ENCODE assay signal across 8 mouse cellular contexts in genomic region chr3:67557200-67557651, GRCm38 (mm10). TPM values are rescaled to one million over a fixed set of nuclear protein-coding genes. Genes with fewer than 3 reads are reported as not detected.
DNase-seq lines count a peak whose midpoint lies in the region; ATAC-seq and TF ChIP-seq lines count a peak whose summit lies in the region.

No protein-coding gene starts in this region.

- peak overlapping the region; percentile 19 for H3K4me2 ChIP-seq in midbrain, embryonic 11.5 days
- H3K4me2 ChIP-seq in hindbrain, postnatal 0 days (ENCODE audit: low read depth, low read length) = peak overlapping the region; percentile 52

- H3K9ac ChIP-seq in midbrain, embryonic 11.5 days (ENCODE audit: low read length) = no peak overlapping the region
- no peak overlapping the region for H3K9ac ChIP-seq in hindbrain, postnatal 0 days (replicated peaks; ENCODE audit: low read length)

- H3K9me3 ChIP-seq in midbrain, embryonic 11.5 days (ENCODE audit: control insufficient read depth, low read length) = no peaks in the 10 kb centered on the region
- H3K9me3 ChIP-seq in midbrain, embryonic 10.5 days (replicated peaks) = no peaks in the 10 kb centered on the region
- no peaks in the 10 kb centered on the region for H3K9me3 ChIP-seq in hindbrain, postnatal 0 days (ENCODE audit: low read length)

- WGBS in midbrain, embryonic 11.5 days = 62% methylated on average over 14 of the region's 14 CpGs
- 77% methylated on average over 14 of the region's 14 CpGs for WGBS in midbrain, embryonic 10.5 days
- 28% methylated on average over 14 of the region's 14 CpGs for WGBS in hindbrain, postnatal 0 days

- peak; percentile 86 for DNase-seq in midbrain, embryonic 11.5 days (ENCODE audit: low spot score, missing footprints)
- no peak for DNase-seq in midbrain, embryonic 10.5 days (ENCODE audit: low spot score)
- peak; percentile 50 for DNase-seq in hindbrain, postnatal 0 days (ENCODE audit: low spot score)
- DNase-seq in lung, postnatal 36 days = peak; percentile 61
- DNase-seq in spleen, adult 18-20 months = peak; percentile 53 to 64
- DNase-seq in frontal cortex, adult 2 months (ENCODE audit: extremely low spot score in 1 of 2, low spot score in 1 of 2) = no peak
- DNase-seq in kidney, adult 8-10 months = no peak

- no peak for TF ChIP-seq CTCF in hindbrain, postnatal 0 days (IDR thresholded peaks at IDR 0.05; ENCODE audit: low read depth)

- ATAC-seq in midbrain, embryonic 11.5 days (ENCODE audit: low FRiP score) = peak; percentile 87
- peak; percentile 63 for ATAC-seq in hindbrain, postnatal 0 days
- ATAC-seq in frontal cortex, adult (ENCODE audit: low TSS enrichment) = no peak

- 0 out of 2 replicates have a peak, but pooled peaks cover 2% of the 10 kb centered on the region for H3K4me1 ChIP-seq in midbrain, embryonic 11.5 days (ENCODE audit: control insufficient read depth, insufficient read depth, low read length)
- H3K4me1 ChIP-seq in midbrain, embryonic 10.5 days = peaks cover 5% of the 10 kb centered on the region; the same call in 1 of the 2 replicates
- no peaks in the 10 kb centered on the region for H3K4me1 ChIP-seq in hindbrain, postnatal 0 days (ENCODE audit: insufficient read depth, low read length)

- peak overlapping the region; percentile 35; the same call in 1 of the 2 replicates for H3K27ac ChIP-seq in midbrain, embryonic 11.5 days (ENCODE audit: low read depth, low read length)
- H3K27ac ChIP-seq in midbrain, embryonic 10.5 days (replicated peaks) = no peak overlapping the region
- no peak overlapping the region for H3K27ac ChIP-seq in hindbrain, postnatal 0 days

- H3K36me3 ChIP-seq in midbrain, embryonic 11.5 days (ENCODE audit: control insufficient read depth, insufficient read depth, low read length) = no peaks in the 10 kb centered on the region
- H3K36me3 ChIP-seq in midbrain, embryonic 10.5 days = no peaks in the 10 kb centered on the region
- H3K36me3 ChIP-seq in hindbrain, postnatal 0 days (ENCODE audit: insufficient read depth, low read length) = no peaks in the 10 kb centered on the region

- H3K27me3 ChIP-seq in midbrain, embryonic 11.5 days (ENCODE audit: control insufficient read depth, insufficient read depth, low read length) = no peaks in the 10 kb centered on the region
- no peaks in the 10 kb centered on the region for H3K27me3 ChIP-seq in midbrain, embryonic 10.5 days (ENCODE audit: low read depth, poor library complexity, severe bottlenecking)
- no peaks in the 10 kb centered on the region for H3K27me3 ChIP-seq in hindbrain, postnatal 0 days (ENCODE audit: insufficient read depth, low read length)

- no peak overlapping the region for H3K4me3 ChIP-seq in midbrain, embryonic 11.5 days (ENCODE audit: low read depth, low read length)
- H3K4me3 ChIP-seq in midbrain, embryonic 10.5 days = no peak overlapping the region
- peak overlapping the region; percentile 16; the same call in 1 of the 2 replicates for H3K4me3 ChIP-seq in hindbrain, postnatal 0 days (ENCODE audit: low read length)

RNA-seq across cellular contexts. Expression of gene Mfsd1, which starts 25.3 kb away (rescaled TPM):
- 68.0 and 72.4 TPM in 2 replicates for polyA plus RNA-seq in midbrain, embryonic 11.5 days (2014; fragmentation: Nextera tagmentation; extraction: Ambion mirVana)
- polyA plus RNA-seq in midbrain, embryonic 10.5 days (2016; fragmentation: Nextera tagmentation; extraction: Ambion mirVana) = 62.9 and 64.6 TPM in 2 replicates
- total RNA-seq in hindbrain, postnatal 0 days (2014; rRNA removed) = 31.0 and 35.0 TPM in 2 replicates
- 32.6 and 36.1 TPM in 2 replicates for polyA plus RNA-seq in hindbrain, postnatal 0 days (2015; fragmentation: Nextera tagmentation; extraction: Ambion mirVana)
- 22.4 and 25.7 TPM in 2 replicates for polyA plus RNA-seq in frontal cortex, adult 2 months (2012; rRNA removed)

RNA-seq across cellular contexts. Expression of gene Rarres1, which starts 41.9 kb away (rescaled TPM):
- 0.77 and 1.2 TPM in 2 replicates for polyA plus RNA-seq in midbrain, embryonic 11.5 days (2014; fragmentation: Nextera tagmentation; extraction: Ambion mirVana)
- polyA plus RNA-seq in midbrain, embryonic 10.5 days (2016; fragmentation: Nextera tagmentation; extraction: Ambion mirVana) = 1.5 and 1.6 TPM in 2 replicates
- total RNA-seq in hindbrain, postnatal 0 days (2014; rRNA removed) = 0.40 and 0.58 TPM in 2 replicates
- 2.7 and 3.4 TPM in 2 replicates for polyA plus RNA-seq in hindbrain, postnatal 0 days (2015; fragmentation: Nextera tagmentation; extraction: Ambion mirVana)
- 1.2 and 1.7 TPM in 2 replicates for polyA plus RNA-seq in frontal cortex, adult 2 months (2012; rRNA removed)

Comparison
In these comparisons a context has a peak if more than half of its experiments do, and no peak if none do; other contexts are left out.
1. DNase-seq: peak in midbrain, embryonic 11.5 days (single experiment), hindbrain, postnatal 0 days (single experiment), lung, postnatal 36 days (single experiment) and spleen, adult 18-20 months (2 of 2); none in midbrain, embryonic 10.5 days (single experiment), frontal cortex, adult 2 months (0 of 2) and kidney, adult 8-10 months (0 of 2).